Mouse (Mus musculus) CD4-positive, CD25-positive, alpha-beta regulatory T cell, adult 4 months (primary cell): ENCODE data around the gene Apoo. TPM values are rescaled to one million over a fixed set of nuclear protein-coding genes. Genes with fewer than 3 reads are reported as not detected.

Experiments
- polyA plus RNA-seq, 2 experiments: library from polyadenylated mRNA; unstranded; fragments of 100-300 nt; shearing (Covaris generic); gene quantifications; one replicate each; pipeline ENCODE4 v1.2.1; 2017

Gene Apoo
- polyA plus RNA-seq, 2 experiments from 2014 or later = 11.2 to 14.2 TPM

Other genes with a start within 250 kb of the Apoo start
- 10 to 100 TPM; 28.9 to 32.5 TPM for gene Zfx, start 243.4 kb upstream of the Apoo start, polyA plus RNA-seq
- 10 to 100 TPM; 57.3 to 74.9 TPM for gene Eif2s3x, start 154.3 kb upstream of the Apoo start, polyA plus RNA-seq
- gene Klhl15, start 132.5 kb upstream of the Apoo start, polyA plus RNA-seq = 1 to 10 TPM; 8.0 to 8.5 TPM
- not detected for gene Fam90a1b, start 340 bp upstream of the Apoo start, polyA plus RNA-seq
- gene Maged1, start 175.0 kb downstream of the Apoo start, polyA plus RNA-seq = 10 to 100 TPM in 1 of 2 experiments, 1 to 10 TPM in 1; 4.7 to 10.3 TPM